In the genomic region with DNA sequence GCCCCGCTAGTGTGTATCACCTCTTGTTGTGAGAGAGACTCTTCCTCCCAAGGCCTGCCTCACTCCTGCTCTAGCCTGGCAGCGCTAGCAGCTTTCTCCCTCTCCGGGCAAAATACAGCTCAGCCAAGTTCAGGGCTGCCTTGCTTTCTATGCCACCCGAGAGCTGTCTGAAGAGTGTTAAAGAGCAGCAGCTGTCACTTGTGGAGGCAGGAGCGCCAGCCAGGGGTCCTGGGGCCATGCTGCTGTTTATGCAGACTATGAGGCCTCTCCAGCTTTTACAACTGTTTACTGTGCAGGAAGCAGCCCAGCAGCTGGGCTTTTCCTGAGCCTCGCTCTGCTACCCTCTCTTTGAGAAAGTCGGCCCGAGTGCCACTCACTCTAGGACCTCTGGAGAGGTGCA, we compare ENCODE assay signal across 12 mouse cellular contexts. TPM values are rescaled to one million over a fixed set of nuclear protein-coding genes. Genes with fewer than 3 reads are reported as not detected.
DNase-seq lines count a peak whose midpoint lies in the region; ATAC-seq and TF ChIP-seq lines count a peak whose summit lies in the region.
"Had no signal": no experiment of that assay in that cellular context is flagged by ENCODE, and none has a peak within 500 bp of the region (broad histone marks: within the 10 kb centered on the region; RNA-seq: fewer than 3 reads in every experiment).

No protein-coding gene starts in this region.

- no peaks in the 10 kb centered on the region for H3K27me3 ChIP-seq in heart, adult 2 months (ENCODE audit: control insufficient read depth, insufficient read depth, low read length)
- H3K27me3 ChIP-seq in midbrain, embryonic 11.5 days (ENCODE audit: control insufficient read depth, insufficient read depth, low read length), result no peaks in the 10 kb centered on the region
- no peaks in the 10 kb centered on the region for H3K27me3 ChIP-seq in midbrain, embryonic 14.5 days (ENCODE audit: control insufficient read depth, insufficient read depth, low read length)
- H3K27me3 ChIP-seq in small intestine, adult 2 months (ENCODE audit: control insufficient read depth, insufficient read depth, low read length), result no peaks in the 10 kb centered on the region
- H3K27me3 ChIP-seq in midbrain, embryonic 16.5 days (ENCODE audit: control insufficient read depth, insufficient read depth, low read depth, low read length), result no peaks in the 10 kb centered on the region
- no peaks in the 10 kb centered on the region for H3K27me3 ChIP-seq in forebrain, embryonic 11.5 days (ENCODE audit: control insufficient read depth, insufficient read depth, low read length)
- H3K27me3 ChIP-seq: limb, embryonic 15.5 days had no signal

- no peak for DNase-seq in heart, adult 2 months
- no peak for DNase-seq in heart, postnatal 25 days (ENCODE audit: low spot score)
- DNase-seq in midbrain, embryonic 11.5 days (ENCODE audit: low spot score, missing footprints), result peak; percentile 69
- no peak for DNase-seq in midbrain, embryonic 14.5 days
- DNase-seq in kidney, postnatal 14 days, result peak; percentile 38
- DNase-seq in forebrain, embryonic 11.5 days (ENCODE audit: low spot score), result no peak
- DNase-seq: cerebellum, adult 11 months had no signal

- no peak for TF ChIP-seq EP300 in heart, adult 2 months (IDR thresholded peaks at IDR 0.05; ENCODE audit: insufficient read depth, low read depth, low read length)

- H3K4me3 ChIP-seq in heart, adult 2 months, result peak overlapping the region; percentile 16; the same call in 1 of the 2 replicates
- no peak overlapping the region for H3K4me3 ChIP-seq in midbrain, embryonic 11.5 days (ENCODE audit: low read depth, low read length)
- H3K4me3 ChIP-seq in midbrain, embryonic 14.5 days (replicated peaks; ENCODE audit: low read depth, low read length), result no peak overlapping the region
- H3K4me3 ChIP-seq in small intestine, adult 2 months (ENCODE audit: low read depth, low read length), result peak overlapping the region; percentile 39
- H3K4me3 ChIP-seq in midbrain, embryonic 16.5 days (ENCODE audit: low read depth, low read length), result no peak overlapping the region
- no peak overlapping the region for H3K4me3 ChIP-seq in forebrain, embryonic 11.5 days (ENCODE audit: low read depth, low read length)
- H3K4me3 ChIP-seq: limb, embryonic 15.5 days had no signal

- H3K9ac ChIP-seq in heart, adult 2 months (ENCODE audit: low read depth, low read length), result peak overlapping the region; percentile 17
- H3K9ac ChIP-seq in midbrain, embryonic 11.5 days (ENCODE audit: low read length), result no peak overlapping the region
- H3K9ac ChIP-seq in midbrain, embryonic 14.5 days (replicated peaks; ENCODE audit: low read length), result no peak overlapping the region
- no peak overlapping the region for H3K9ac ChIP-seq in midbrain, embryonic 16.5 days (ENCODE audit: low read depth, low read length)
- H3K9ac ChIP-seq in forebrain, embryonic 11.5 days (ENCODE audit: low read length), result no peak overlapping the region
- H3K9ac ChIP-seq: limb, embryonic 15.5 days had no signal

- WGBS in heart, adult 2 months, result 57% methylated on average over 8 of the region's 8 CpGs
- WGBS in midbrain, embryonic 11.5 days, result 82% methylated on average over 8 of the region's 8 CpGs
- 75% methylated on average over 8 of the region's 8 CpGs for WGBS in midbrain, embryonic 14.5 days
- WGBS in small intestine, adult 2 months, result 50% methylated on average over 8 of the region's 8 CpGs
- WGBS in midbrain, embryonic 16.5 days, result 68% methylated on average over 8 of the region's 8 CpGs
- 78% methylated on average over 8 of the region's 8 CpGs for WGBS in forebrain, embryonic 11.5 days

- TF ChIP-seq CTCF in heart, adult 2 months (IDR thresholded peaks at IDR 0.05), result no peak
- TF ChIP-seq CTCF in small intestine, adult 2 months (IDR thresholded peaks at IDR 0.05; ENCODE audit: extremely low read depth, insufficient read length, insufficient replicate concordance, low read depth, low read length), result no peak

- intact Hi-C loops in heart, adult 2 months (cut with DNase I), result no loop called here
- intact Hi-C loops in heart, postnatal 25 days (cut with DNase I), result loop anchor here (5.0 kb wide), 1 partner anchor 39 kb away; no protein-coding TSS in a partner anchor

- no peaks in the 10 kb centered on the region for H3K36me3 ChIP-seq in heart, adult 2 months (ENCODE audit: control insufficient read depth, insufficient read depth, low read length)
- H3K36me3 ChIP-seq in midbrain, embryonic 11.5 days (ENCODE audit: control insufficient read depth, insufficient read depth, low read length), result no peaks in the 10 kb centered on the region
- no peaks in the 10 kb centered on the region for H3K36me3 ChIP-seq in midbrain, embryonic 14.5 days (ENCODE audit: control insufficient read depth, insufficient read depth, low read length)
- no peaks in the 10 kb centered on the region for H3K36me3 ChIP-seq in small intestine, adult 2 months (ENCODE audit: control insufficient read depth, insufficient read depth, low read length)
- H3K36me3 ChIP-seq in midbrain, embryonic 16.5 days (ENCODE audit: control insufficient read depth, insufficient read depth, low read length), result no peaks in the 10 kb centered on the region
- H3K36me3 ChIP-seq in forebrain, embryonic 11.5 days (ENCODE audit: control insufficient read depth, insufficient read depth, low read length), result no peaks in the 10 kb centered on the region
- H3K36me3 ChIP-seq: limb, embryonic 15.5 days had no signal

- ATAC-seq in midbrain, embryonic 11.5 days (ENCODE audit: low FRiP score), result no peak
- no peak for ATAC-seq in midbrain, embryonic 14.5 days (ENCODE audit: low FRiP score, low TSS enrichment)
- ATAC-seq in midbrain, embryonic 16.5 days, result no peak
- no peak for ATAC-seq in forebrain, embryonic 11.5 days (replicated peaks; ENCODE audit: low FRiP score)
- ATAC-seq: CD4-positive, CD25-positive, alpha-beta regulatory T cell, adult 4 months; hindbrain, embryonic 16.5 days had no signal

- H3K79me2 ChIP-seq in heart, adult 2 months (replicated peaks; ENCODE audit: control insufficient read depth, insufficient read depth, low read length), result no peaks in the 10 kb centered on the region

- peak overlapping the region; percentile 62 for H3K27ac ChIP-seq in heart, adult 2 months
- H3K27ac ChIP-seq in midbrain, embryonic 11.5 days (ENCODE audit: low read depth, low read length), result no peak overlapping the region
- no peak overlapping the region for H3K27ac ChIP-seq in midbrain, embryonic 14.5 days (replicated peaks; ENCODE audit: low read depth, low read length)
- H3K27ac ChIP-seq in small intestine, adult 2 months (ENCODE audit: insufficient read depth, low read depth, low read length), result peak overlapping the region; percentile 82
- no peak overlapping the region for H3K27ac ChIP-seq in midbrain, embryonic 16.5 days (ENCODE audit: low read length)
- no peak overlapping the region for H3K27ac ChIP-seq in forebrain, embryonic 11.5 days (ENCODE audit: low read depth, low read length)

- peaks cover 2% of the 10 kb centered on the region for H3K4me1 ChIP-seq in heart, adult 2 months (ENCODE audit: control insufficient read depth, insufficient read depth, low read length)
- no peaks in the 10 kb centered on the region for H3K4me1 ChIP-seq in midbrain, embryonic 11.5 days (ENCODE audit: control insufficient read depth, insufficient read depth, low read length)
- no peaks in the 10 kb centered on the region for H3K4me1 ChIP-seq in midbrain, embryonic 14.5 days (ENCODE audit: control insufficient read depth, insufficient read depth, low read length)
- peaks cover 12% of the 10 kb centered on the region; the same call in 1 of the 2 replicates for H3K4me1 ChIP-seq in small intestine, adult 2 months (ENCODE audit: control insufficient read depth, insufficient read depth, insufficient read length, low read length)
- H3K4me1 ChIP-seq in midbrain, embryonic 16.5 days (ENCODE audit: control insufficient read depth, insufficient read depth, low read length), result no peaks in the 10 kb centered on the region
- H3K4me1 ChIP-seq in forebrain, embryonic 11.5 days (replicated peaks; ENCODE audit: control insufficient read depth, insufficient read depth, low read length), result no peaks in the 10 kb centered on the region

- H3K9me3 ChIP-seq in midbrain, embryonic 11.5 days (ENCODE audit: control insufficient read depth, low read length), result no peaks in the 10 kb centered on the region
- no peaks in the 10 kb centered on the region for H3K9me3 ChIP-seq in midbrain, embryonic 14.5 days (ENCODE audit: control insufficient read depth, low read length)
- H3K9me3 ChIP-seq in midbrain, embryonic 16.5 days (replicated peaks; ENCODE audit: control insufficient read depth, low read length, poor library complexity, severe bottlenecking), result no peaks in the 10 kb centered on the region
- H3K9me3 ChIP-seq in forebrain, embryonic 11.5 days (ENCODE audit: control insufficient read depth, low read length), result no peaks in the 10 kb centered on the region
- H3K9me3 ChIP-seq: limb, embryonic 15.5 days had no signal

- H3K4me2 ChIP-seq in midbrain, embryonic 11.5 days, result no peak overlapping the region
- H3K4me2 ChIP-seq in midbrain, embryonic 14.5 days (ENCODE audit: low read length), result no peak overlapping the region
- no peak overlapping the region for H3K4me2 ChIP-seq in midbrain, embryonic 16.5 days (ENCODE audit: low read length)
- no peak overlapping the region for H3K4me2 ChIP-seq in forebrain, embryonic 11.5 days (ENCODE audit: low read depth, low read length, severe bottlenecking)
- H3K4me2 ChIP-seq: limb, embryonic 15.5 days had no signal

- TF ChIP-seq POLR2A in heart, adult 2 months (IDR thresholded peaks at IDR 0.05; ENCODE audit: insufficient read depth, low read depth, low read length), result no peak
- TF ChIP-seq POLR2A in small intestine, adult 2 months (IDR thresholded peaks at IDR 0.05; ENCODE audit: low read depth, low read length), result no peak

RNA-seq across cellular contexts. Expression of a gene that starts 1.2 kb away (rescaled TPM):
- total RNA-seq in heart, adult 2 months (2021), result 10 to 100 TPM; 16.5 to 18.7 TPM
- 14.8 and 18.1 TPM in 2 replicates for polyA plus RNA-seq in heart, adult 2 months (2012; rRNA removed)
- 10 to 100 TPM; 10.6 to 16.1 TPM for total RNA-seq in heart, postnatal 25 days (2021)
- 1.9 and 2.2 TPM in 2 replicates for polyA plus RNA-seq in midbrain, embryonic 11.5 days (2014; fragmentation: Nextera tagmentation; extraction: Ambion mirVana)
- 0.73 and 0.99 TPM in 2 replicates for polyA plus RNA-seq in midbrain, embryonic 14.5 days (2014; fragmentation: Nextera tagmentation; extraction: Ambion mirVana)
- 11.7 and 14.8 TPM in 2 replicates for polyA plus RNA-seq in small intestine, adult 2 months (2012; rRNA removed)
- 0.77 and 1.3 TPM in 2 replicates for polyA plus RNA-seq in midbrain, embryonic 16.5 days (2015; fragmentation: Nextera tagmentation; extraction: Ambion mirVana)
- polyA plus RNA-seq in forebrain, embryonic 11.5 days (2014; fragmentation: Nextera tagmentation; extraction: Ambion mirVana), result 1.6 and 1.7 TPM in 2 replicates

RNA-seq across cellular contexts. Expression of a gene that starts 47.7 kb away (rescaled TPM):
- total RNA-seq in heart, adult 2 months (2021), result 10 to 100 TPM; 13.0 to 14.6 TPM
- polyA plus RNA-seq in heart, adult 2 months (2012; rRNA removed), result 5.8 and 11.1 TPM in 2 replicates
- total RNA-seq in heart, postnatal 25 days (2021), result 10 to 100 TPM; 15.2 to 19.3 TPM
- polyA plus RNA-seq in midbrain, embryonic 11.5 days (2014; fragmentation: Nextera tagmentation; extraction: Ambion mirVana), result 84.2 and 92.4 TPM in 2 replicates
- 59.4 and 90.4 TPM in 2 replicates for polyA plus RNA-seq in midbrain, embryonic 14.5 days (2014; fragmentation: Nextera tagmentation; extraction: Ambion mirVana)
- polyA plus RNA-seq in small intestine, adult 2 months (2012; rRNA removed), result 2.3 and 3.9 TPM in 2 replicates
- polyA plus RNA-seq in midbrain, embryonic 16.5 days (2015; fragmentation: Nextera tagmentation; extraction: Ambion mirVana), result 81.8 and 89.3 TPM in 2 replicates
- 78.9 and 85.3 TPM in 2 replicates for polyA plus RNA-seq in forebrain, embryonic 11.5 days (2014; fragmentation: Nextera tagmentation; extraction: Ambion mirVana)

Comparison
In these comparisons a context has a peak if more than half of its experiments do, and no peak if none do; other contexts are left out.
1. DNase-seq: peak in midbrain, embryonic 11.5 days (single experiment) and kidney, postnatal 14 days (single experiment); none in heart, adult 2 months (0 of 2), heart, postnatal 25 days (single experiment), midbrain, embryonic 14.5 days (single experiment) and forebrain, embryonic 11.5 days (single experiment).
2. H3K27ac ChIP-seq: peak in heart, adult 2 months (single experiment) and small intestine, adult 2 months (single experiment); none in midbrain, embryonic 11.5 days (single experiment), midbrain, embryonic 14.5 days (single experiment), midbrain, embryonic 16.5 days (single experiment) and forebrain, embryonic 11.5 days (single experiment).
3. H3K4me3 ChIP-seq: peak in heart, adult 2 months (single experiment) and small intestine, adult 2 months (single experiment); none in midbrain, embryonic 11.5 days (single experiment), midbrain, embryonic 14.5 days (single experiment), midbrain, embryonic 16.5 days (single experiment) and forebrain, embryonic 11.5 days (single experiment).